Mouse (Mus musculus) midbrain, embryonic 13.5 days (tissue): ENCODE measurements around the gene Shkbp1. TPM values are rescaled to one million over a fixed set of nuclear protein-coding genes. Genes with fewer than 3 reads are reported as not detected.

Experiments
- ATAC-seq: fragments of 200-750 bp; cut with Nextera tagmentation; 2 replicates; pipeline ENCODE4 v1.8.0; 2017; ENCODE audit warnings: mild to moderate bottlenecking, moderate TSS enrichment, moderate library complexity
- H3K27ac ChIP-seq: fragments of 300-500 bp; sonication (generic); 2 replicates; pipeline ENCODE4 v1.5.1; 2015; ENCODE audit warnings: inconsistent platforms, mild to moderate bottlenecking, moderate library complexity
- H3K27me3 ChIP-seq: fragments of 300-500 bp; sonication (generic); 2 replicates; pipeline ENCODE4 v1.6.1; 2015; ENCODE audit warnings: mild to moderate bottlenecking, inconsistent platforms
- H3K36me3 ChIP-seq: fragments of 300-500 bp; sonication (generic); 2 replicates; pipeline ENCODE4 v1.6.1; 2015; ENCODE audit warnings: mild to moderate bottlenecking, inconsistent platforms
- H3K4me1 ChIP-seq: fragments of 300-500 bp; sonication (generic); replicated peaks from 2 replicates; pipeline ENCODE4 v1.6.1; 2015; ENCODE audit warnings: inconsistent platforms
- H3K4me2 ChIP-seq: fragments of 300-500 bp; sonication (generic); replicated peaks from 2 replicates; pipeline ENCODE4 v1.6.1; 2015; ENCODE audit warnings: moderate library complexity, mild to moderate bottlenecking, inconsistent platforms
- H3K4me3 ChIP-seq: fragments of 300-500 bp; sonication (generic); replicated peaks from 2 replicates; pipeline ENCODE4 v1.5.1; 2015; ENCODE audit warnings: mild to moderate bottlenecking, inconsistent platforms
- H3K9ac ChIP-seq: fragments of 300-500 bp; sonication (generic); replicated peaks from 2 replicates; pipeline ENCODE4 v1.6.1; 2015; ENCODE audit warnings: mild to moderate bottlenecking, inconsistent platforms
- H3K9me3 ChIP-seq: fragments of 300-500 bp; sonication (generic); 2 replicates; pipeline ENCODE4 v1.6.1; 2016; ENCODE audit warnings: mild to moderate bottlenecking, inconsistent platforms
- WGBS: fragments of 180-500 bp; shearing (Covaris S2); methylation state at CpG from one replicate; pipeline ENCODE4 v1.1.7; 2015; 5-methylcytosine and 5-hydroxymethylcytosine counted together
- polyA plus RNA-seq: library from polyadenylated mRNA; unstranded; fragments of >200 nt; fragmentation: Nextera tagmentation; extraction: Ambion mirVana; gene quantifications from 2 replicates; pipeline ENCODE4 v1.2.1, GENCODE M21; 2015

Gene Shkbp1
- polyA plus RNA-seq, 1 experiment from 2014 or later = 84.3 TPM

DNA sequence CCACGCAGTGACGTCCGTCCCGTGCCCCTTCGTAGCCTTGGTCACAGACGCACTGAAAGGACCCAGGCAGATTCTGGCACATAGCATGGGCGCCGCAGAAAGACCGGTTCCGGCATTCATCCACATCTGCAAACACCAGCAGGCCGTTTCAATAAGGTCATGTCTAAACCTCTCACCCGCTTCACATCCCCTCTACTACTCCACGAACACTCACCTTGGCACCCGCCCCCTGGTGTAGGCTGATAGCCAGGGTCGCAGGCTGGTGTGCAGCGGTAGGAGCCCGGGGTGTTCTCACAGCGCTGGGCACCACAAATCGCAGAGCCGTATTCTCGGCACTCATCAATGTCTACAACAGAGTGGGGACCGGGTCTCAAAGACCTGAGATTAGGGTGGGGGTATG is 36.4 kb downstream of the Shkbp1 start:
- WGBS = 92% methylated on average over 22 of the region's 22 CpGs
- Histone ChIP-seq H3K4me1 (peaks cover 6% of the 10 kb centered on the region; the same call in 1 of the 2 replicates), H3K27me3 (peaks cover 17% of the 10 kb centered on the region), H3K4me3 (no peak overlapping the region), H3K9ac (no peak overlapping the region), H3K36me3 (no peaks in the 10 kb centered on the region), H3K9me3 (0 out of 2 replicates have a peak, but pooled peaks cover 2% of the 10 kb centered on the region), H3K27ac (no peak overlapping the region), H3K4me2 (no peak overlapping the region)
- no peak for ATAC-seq

DNA sequence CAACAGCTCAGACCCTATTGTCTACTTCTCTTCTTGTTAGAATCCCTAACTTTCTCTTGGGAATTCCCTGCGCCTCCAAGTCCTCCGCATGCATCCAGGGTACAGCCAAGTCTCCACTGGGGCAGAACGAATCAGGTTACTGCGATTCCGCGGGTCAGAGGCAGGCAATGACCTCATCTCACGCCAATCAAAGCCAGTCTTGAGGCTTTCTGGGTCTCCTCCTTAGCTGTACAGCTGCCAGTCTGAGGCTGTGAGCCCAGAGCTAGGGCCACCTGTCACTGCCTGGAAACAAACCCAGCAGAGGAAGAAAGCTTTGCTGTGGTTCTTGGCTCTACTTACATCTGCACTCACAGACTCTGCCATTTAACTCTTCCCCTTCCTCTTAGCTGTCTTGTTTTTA is 39.9 kb downstream of the Shkbp1 start:
- H3K36me3 ChIP-seq = peaks cover 9% of the 10 kb centered on the region; the same call in 1 of the 2 replicates
- peaks cover 16% of the 10 kb centered on the region for H3K9me3 ChIP-seq
- H3K27ac ChIP-seq = no peak overlapping the region
- peaks cover 6% of the 10 kb centered on the region; the same call in 1 of the 2 replicates for H3K4me1 ChIP-seq
- no peak overlapping the region for H3K9ac ChIP-seq
- peaks cover 4% of the 10 kb centered on the region; the same call in 1 of the 2 replicates for H3K27me3 ChIP-seq
- H3K4me3 ChIP-seq = no peak overlapping the region
- WGBS = 16% methylated on average over 7 of the region's 7 CpGs
- no peak overlapping the region for H3K4me2 ChIP-seq
- ATAC-seq = peak; percentile 62; the same call in 1 of the 2 replicates

DNA sequence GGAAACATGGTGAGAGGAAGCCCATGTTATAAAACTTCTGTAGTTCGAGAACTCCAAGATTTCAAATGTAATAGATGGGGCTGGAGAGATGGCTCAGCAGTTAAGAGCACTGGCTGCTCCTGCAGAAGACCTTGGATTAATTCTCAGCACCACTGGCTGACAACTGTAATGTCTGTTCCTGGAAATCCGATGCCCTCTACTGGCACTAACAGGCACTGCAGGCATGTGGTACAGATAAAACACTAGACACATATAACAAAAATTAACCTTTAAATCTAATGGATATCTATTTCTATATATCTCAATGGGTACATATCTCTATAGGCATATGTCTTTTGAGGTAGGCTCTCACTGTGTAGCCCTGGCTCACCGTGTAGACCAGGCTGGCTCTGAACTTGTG is 41.4 kb downstream of the Shkbp1 start:
- Histone ChIP-seq H3K4me3 (no peak overlapping the region), H3K4me1 (peaks cover 13% of the 10 kb centered on the region), H3K4me2 (no peak overlapping the region), H3K27ac (no peak overlapping the region), H3K36me3 (peaks cover 9% of the 10 kb centered on the region; the same call in 1 of the 2 replicates), H3K27me3 (peaks cover 15% of the 10 kb centered on the region), H3K9me3 (peaks cover 16% of the 10 kb centered on the region), H3K9ac (no peak overlapping the region)
- ATAC-seq = no peak
- WGBS = 93% methylated on average over 3 of the region's 3 CpGs

DNA sequence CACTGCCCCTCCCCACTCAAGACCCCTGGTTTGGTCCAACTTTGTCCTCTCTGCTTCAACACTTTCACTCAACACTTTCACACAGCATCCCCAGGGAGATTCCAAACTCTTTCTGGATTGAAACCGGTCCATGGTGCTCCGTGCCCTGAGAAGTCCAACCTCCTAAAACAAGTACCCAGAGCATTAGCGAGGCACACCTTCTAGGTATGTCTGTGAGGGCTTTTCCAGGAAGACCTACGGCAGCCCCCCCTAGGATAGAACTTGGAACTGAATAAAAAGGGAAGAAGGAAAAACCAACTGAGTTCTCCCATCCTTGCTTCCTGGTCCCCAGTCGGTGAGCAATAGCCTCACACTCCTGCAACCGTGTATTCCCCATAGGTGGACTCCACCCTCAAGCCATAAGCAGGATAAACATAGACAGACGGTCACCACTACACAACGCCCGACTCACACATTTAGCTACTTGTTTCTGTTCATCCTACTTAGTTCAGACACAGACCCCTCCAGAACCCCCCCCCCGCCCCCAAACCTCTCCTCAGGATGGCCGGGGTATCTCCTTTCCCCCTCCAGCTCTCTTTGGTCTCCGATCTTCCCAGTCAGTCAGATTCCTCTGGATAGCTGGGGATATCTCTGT is 44.1 kb downstream of the Shkbp1 start:
- WGBS = 97% methylated on average over 12 of the region's 12 CpGs
- Histone ChIP-seq H3K27me3 (peaks cover 19% of the 10 kb centered on the region), H3K9ac (no peak overlapping the region), H3K4me3 (no peak overlapping the region), H3K27ac (no peak overlapping the region), H3K9me3 (peaks cover 16% of the 10 kb centered on the region), H3K36me3 (peaks cover 9% of the 10 kb centered on the region; the same call in 1 of the 2 replicates), H3K4me1 (peaks cover 16% of the 10 kb centered on the region), H3K4me2 (no peak overlapping the region)
- ATAC-seq = no peak

DNA sequence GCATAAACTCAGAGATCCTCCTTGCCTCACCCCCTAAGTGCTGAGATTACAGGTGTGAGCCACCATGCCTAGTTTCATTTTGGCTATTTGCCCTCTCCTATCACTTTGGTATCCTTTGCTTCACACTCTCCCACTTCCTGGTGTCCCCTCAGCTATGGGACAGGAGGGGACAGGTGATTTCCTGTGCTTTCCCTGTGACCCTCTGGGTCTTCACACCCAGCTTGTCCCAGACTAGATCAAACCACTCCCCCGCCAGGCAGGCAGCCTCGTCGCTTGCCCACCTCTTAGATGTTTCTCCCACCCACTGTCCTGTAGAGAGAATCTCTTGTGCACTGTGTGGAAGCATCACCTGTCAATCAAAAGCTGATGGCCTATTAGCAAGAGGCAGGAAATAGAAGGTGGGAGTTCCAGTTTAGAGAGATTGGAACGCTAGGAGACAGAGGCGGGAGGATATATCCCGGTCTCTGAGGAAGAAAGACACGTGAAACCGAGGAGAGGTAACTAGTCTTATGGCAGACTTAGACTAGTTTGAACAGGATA is 44.8 kb downstream of the Shkbp1 start:
- peaks cover 9% of the 10 kb centered on the region; the same call in 1 of the 2 replicates for H3K36me3 ChIP-seq
- WGBS = 50% methylated on average over 8 of the region's 8 CpGs
- ATAC-seq = no peak
- H3K27me3 ChIP-seq = peaks cover 19% of the 10 kb centered on the region
- H3K27ac ChIP-seq = no peak overlapping the region
- no peak overlapping the region for H3K4me3 ChIP-seq
- H3K4me1 ChIP-seq = peaks cover 14% of the 10 kb centered on the region
- H3K9ac ChIP-seq = no peak overlapping the region
- H3K4me2 ChIP-seq = peak overlapping the region; percentile 59; the same call in 1 of the 2 replicates
- peaks cover 16% of the 10 kb centered on the region for H3K9me3 ChIP-seq

DNA sequence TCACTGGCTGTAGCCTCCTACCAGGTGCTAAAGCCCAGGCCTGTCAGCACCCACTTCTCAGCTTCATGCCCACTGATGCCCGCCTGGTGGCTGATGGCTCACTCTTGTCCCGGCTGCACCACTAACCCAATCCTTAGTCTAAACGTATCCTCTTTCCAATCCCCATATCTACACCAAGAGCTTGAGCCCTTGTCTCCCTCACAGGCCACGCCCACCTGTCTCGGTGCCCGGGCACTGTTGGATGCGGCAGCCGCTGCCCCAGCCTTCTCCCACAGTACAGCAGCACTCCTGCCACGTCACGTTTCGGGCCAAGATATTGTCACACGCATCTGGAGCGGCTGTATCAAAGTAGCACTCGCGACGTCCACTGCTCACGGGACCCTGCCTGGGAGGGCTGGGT is 45.5 kb downstream of the Shkbp1 start:
- H3K4me3 ChIP-seq = peak overlapping the region; percentile 34
- H3K27ac ChIP-seq = no peak overlapping the region
- peaks cover 19% of the 10 kb centered on the region for H3K27me3 ChIP-seq
- H3K9me3 ChIP-seq = peaks cover 16% of the 10 kb centered on the region
- WGBS = 8% methylated on average over 17 of the region's 17 CpGs
- H3K4me2 ChIP-seq = peak overlapping the region; percentile 59
- H3K4me1 ChIP-seq = peaks cover 10% of the 10 kb centered on the region
- ATAC-seq = peak; percentile 75
- peak overlapping the region; percentile 59 for H3K9ac ChIP-seq
- peaks cover 9% of the 10 kb centered on the region; the same call in 1 of the 2 replicates for H3K36me3 ChIP-seq

DNA sequence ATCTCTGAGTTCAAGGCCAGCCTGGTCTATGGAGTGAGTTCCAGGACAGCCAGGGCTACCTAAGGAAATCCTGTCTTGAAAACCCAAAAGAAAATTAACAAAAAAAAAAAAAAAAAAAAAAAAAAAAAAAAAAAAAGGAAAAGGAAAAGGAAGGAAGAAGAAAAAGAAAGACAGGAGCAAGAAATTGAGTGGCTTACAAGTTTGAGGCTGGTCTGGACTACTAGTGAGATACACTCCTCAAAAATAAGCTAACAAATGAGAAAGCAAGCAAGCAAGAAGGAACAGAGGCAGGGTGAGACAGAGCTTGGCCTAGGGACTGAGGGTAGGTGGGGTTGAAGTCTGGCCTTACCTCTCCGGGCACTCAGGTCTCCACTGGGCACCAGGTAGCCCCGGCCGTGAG is 46.0 kb downstream of the Shkbp1 start:
- no peak overlapping the region; the same call in 1 of the 2 replicates for H3K9ac ChIP-seq
- H3K4me2 ChIP-seq = peak overlapping the region; percentile 59
- no peak overlapping the region for H3K27ac ChIP-seq
- ATAC-seq = no peak
- no peak overlapping the region for H3K4me3 ChIP-seq
- peaks cover 19% of the 10 kb centered on the region for H3K27me3 ChIP-seq
- H3K9me3 ChIP-seq = peaks cover 16% of the 10 kb centered on the region
- peaks cover 10% of the 10 kb centered on the region for H3K4me1 ChIP-seq
- H3K36me3 ChIP-seq = peaks cover 9% of the 10 kb centered on the region; the same call in 1 of the 2 replicates
- 44% methylated on average over 3 of the region's 3 CpGs for WGBS

DNA sequence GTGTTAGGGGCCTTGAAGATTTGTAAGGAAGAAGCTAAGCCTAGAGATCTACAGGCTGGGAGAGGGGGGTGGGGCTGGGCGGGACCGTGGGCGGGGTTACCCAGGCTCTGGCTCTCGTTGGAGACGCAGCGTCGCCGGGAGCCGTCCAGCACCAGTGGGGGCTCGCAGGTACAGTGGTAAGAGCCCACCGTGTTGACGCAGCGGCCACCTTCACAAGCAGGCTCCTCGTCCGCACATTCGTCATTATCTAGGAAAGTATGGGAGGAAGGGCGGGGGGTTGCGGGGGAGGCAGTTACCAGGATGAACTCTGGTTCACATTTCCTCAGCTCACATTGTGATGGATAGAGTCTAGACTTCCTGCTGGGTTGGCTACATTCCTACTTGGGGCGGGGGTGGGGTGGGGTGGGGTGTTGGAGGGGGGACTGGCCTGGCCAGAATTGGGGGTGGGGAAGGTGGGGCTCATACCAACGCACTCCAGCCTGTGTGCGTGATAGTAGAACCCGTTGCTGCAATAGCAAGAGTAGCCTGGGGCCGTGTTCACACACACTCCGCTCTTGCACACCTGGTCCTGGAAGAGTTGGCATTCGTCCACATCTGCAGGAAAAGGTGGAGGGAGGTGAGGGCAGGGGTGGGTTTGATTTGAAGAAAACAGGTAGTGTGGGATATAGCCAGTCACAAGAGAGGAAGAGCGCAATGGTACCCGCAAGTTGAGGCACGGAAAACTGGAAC is 46.8 kb downstream of the Shkbp1 start:
- peaks cover 9% of the 10 kb centered on the region; the same call in 1 of the 2 replicates for H3K36me3 ChIP-seq
- peaks cover 10% of the 10 kb centered on the region for H3K9me3 ChIP-seq
- H3K4me2 ChIP-seq = peak overlapping the region; percentile 53
- WGBS = 12% methylated on average over 28 of the region's 28 CpGs
- no peak overlapping the region for H3K27ac ChIP-seq
- H3K4me1 ChIP-seq = peaks cover 10% of the 10 kb centered on the region
- peak overlapping the region; percentile 25 for H3K4me3 ChIP-seq
- no peak overlapping the region; the same call in 1 of the 2 replicates for H3K9ac ChIP-seq
- peaks cover 19% of the 10 kb centered on the region for H3K27me3 ChIP-seq
- 0 out of 2 replicates have a peak, but pooled peaks have one; percentile 24 for ATAC-seq

DNA sequence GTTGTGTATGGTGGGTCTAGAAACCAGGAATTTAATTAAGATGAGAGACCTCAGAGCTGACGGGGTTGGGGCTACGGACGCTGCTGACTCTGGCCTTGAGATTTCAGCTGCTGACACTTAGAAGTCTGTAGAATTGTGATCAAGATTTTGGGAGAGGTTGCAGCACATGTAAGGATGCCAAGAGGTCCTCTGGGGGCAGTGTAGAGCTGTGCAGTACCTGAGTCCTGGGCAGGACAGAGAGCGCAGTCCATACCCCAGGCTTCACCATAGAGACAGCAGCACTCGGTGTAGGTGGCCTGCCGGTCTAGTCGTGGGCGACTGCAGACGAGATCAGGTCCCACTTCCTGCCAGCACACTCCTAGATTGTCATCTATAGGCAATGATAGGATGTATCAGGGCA is 48.3 kb downstream of the Shkbp1 start:
- Histone ChIP-seq H3K4me1 (peaks cover 10% of the 10 kb centered on the region), H3K4me3 (no peak overlapping the region), H3K27me3 (peaks cover 21% of the 10 kb centered on the region), H3K36me3 (no peaks in the 10 kb centered on the region), H3K9ac (no peak overlapping the region), H3K4me2 (no peak overlapping the region), H3K9me3 (no peaks in the 10 kb centered on the region), H3K27ac (no peak overlapping the region)
- no peak for ATAC-seq
- 52% methylated on average over 9 of the region's 9 CpGs for WGBS

DNA sequence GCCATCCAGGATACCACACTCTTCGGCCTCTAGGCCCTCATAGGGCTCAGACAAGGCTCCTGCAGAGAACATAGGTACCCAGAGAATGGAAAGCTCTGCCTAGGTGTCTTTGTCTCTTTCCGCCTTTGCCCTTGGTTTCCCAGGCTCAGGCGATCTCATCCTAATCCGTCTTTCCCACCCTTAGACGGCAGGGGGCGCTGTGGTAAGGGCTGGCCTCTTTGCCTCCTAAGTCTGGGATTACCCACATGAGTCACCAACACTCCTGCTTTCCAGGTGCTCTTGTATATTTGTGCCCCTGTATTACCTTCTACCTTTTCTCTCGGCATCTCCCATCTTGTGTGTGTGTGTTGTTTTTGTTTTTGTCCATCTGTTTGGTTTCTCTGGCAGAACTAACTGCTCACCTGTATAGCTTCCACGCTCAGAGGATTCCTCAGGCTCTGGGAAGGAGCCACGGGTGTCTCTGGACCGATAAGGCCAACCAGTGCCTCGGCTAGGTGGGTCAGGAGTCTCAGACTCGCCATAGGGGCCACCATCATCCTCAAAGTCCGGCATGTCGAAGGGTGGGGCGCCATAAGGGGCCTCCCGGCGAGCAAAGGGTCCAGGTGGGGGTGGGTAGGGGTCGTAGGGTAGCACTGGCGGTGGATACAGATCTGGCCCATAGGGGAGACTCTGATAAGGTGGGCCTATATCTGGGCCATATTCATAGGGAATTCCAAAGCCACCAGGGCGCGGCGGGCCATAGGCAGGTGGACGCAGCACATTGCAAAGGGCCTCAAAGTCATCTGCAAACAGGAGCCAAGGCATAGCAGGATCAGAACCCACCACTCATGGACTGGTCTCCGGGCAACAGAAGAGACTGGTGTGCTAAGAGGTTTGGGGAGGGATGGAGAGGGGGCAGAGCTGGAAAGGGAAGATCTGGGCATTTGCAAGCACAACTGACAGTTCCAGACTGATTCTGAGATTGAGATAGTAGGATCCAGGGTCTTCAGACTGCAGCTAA is 49.4 kb downstream of the Shkbp1 start:
- H3K4me2 ChIP-seq = no peak overlapping the region

DNA sequence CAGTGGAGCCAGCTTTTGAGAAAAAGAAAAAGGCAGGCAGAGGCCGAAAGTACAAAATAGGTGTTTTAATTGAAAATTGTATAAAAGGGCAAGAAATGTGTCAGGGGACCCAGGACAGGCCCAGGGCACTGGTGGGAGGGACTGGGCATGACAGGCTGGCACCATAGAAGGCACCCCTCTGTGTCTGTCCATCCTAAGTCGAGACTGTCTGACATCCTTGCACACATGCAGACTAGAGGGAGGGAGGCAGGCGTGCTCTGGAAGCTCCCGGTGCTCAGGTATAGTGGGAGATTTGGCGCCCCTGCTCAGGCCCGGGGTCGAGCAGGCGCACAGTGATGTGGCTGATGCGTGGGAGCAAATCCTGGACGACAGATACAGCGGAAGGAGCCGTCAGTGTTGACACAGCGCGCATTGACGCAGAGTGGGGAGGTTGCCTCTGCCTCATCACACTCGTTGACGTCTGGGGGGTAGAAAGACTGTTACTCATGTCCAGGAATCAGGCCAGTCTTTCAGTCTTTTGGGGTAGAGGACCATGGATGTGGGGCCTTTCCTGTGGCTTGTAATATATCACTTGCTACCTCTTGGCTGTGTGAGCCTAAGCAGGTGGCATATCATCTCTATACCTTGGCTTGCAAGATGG is 50.6 kb downstream of the Shkbp1 start:
- 86% methylated on average over 17 of the region's 17 CpGs for WGBS
- H3K9me3 ChIP-seq = no peaks in the 10 kb centered on the region
- H3K9ac ChIP-seq = no peak overlapping the region
- H3K27ac ChIP-seq = no peak overlapping the region
- no peak overlapping the region for H3K4me2 ChIP-seq
- no peaks in the 10 kb centered on the region for H3K36me3 ChIP-seq
- H3K4me3 ChIP-seq = no peak overlapping the region
- peaks cover 12% of the 10 kb centered on the region for H3K27me3 ChIP-seq
- H3K4me1 ChIP-seq = peaks cover 5% of the 10 kb centered on the region
- no peak for ATAC-seq

More for the DNA sequence above, 49.4 kb downstream of the Shkbp1 start:
- H3K27ac ChIP-seq = no peak overlapping the region
- peaks cover 10% of the 10 kb centered on the region for H3K4me1 ChIP-seq
- no peaks in the 10 kb centered on the region for H3K36me3 ChIP-seq
- 76% methylated on average over 24 of the region's 24 CpGs for WGBS
- H3K27me3 ChIP-seq = peaks cover 21% of the 10 kb centered on the region
- no peak overlapping the region for H3K9ac ChIP-seq
- no peak for ATAC-seq
- no peaks in the 10 kb centered on the region for H3K9me3 ChIP-seq
- H3K4me3 ChIP-seq = no peak overlapping the region
